In the genomic region with DNA sequence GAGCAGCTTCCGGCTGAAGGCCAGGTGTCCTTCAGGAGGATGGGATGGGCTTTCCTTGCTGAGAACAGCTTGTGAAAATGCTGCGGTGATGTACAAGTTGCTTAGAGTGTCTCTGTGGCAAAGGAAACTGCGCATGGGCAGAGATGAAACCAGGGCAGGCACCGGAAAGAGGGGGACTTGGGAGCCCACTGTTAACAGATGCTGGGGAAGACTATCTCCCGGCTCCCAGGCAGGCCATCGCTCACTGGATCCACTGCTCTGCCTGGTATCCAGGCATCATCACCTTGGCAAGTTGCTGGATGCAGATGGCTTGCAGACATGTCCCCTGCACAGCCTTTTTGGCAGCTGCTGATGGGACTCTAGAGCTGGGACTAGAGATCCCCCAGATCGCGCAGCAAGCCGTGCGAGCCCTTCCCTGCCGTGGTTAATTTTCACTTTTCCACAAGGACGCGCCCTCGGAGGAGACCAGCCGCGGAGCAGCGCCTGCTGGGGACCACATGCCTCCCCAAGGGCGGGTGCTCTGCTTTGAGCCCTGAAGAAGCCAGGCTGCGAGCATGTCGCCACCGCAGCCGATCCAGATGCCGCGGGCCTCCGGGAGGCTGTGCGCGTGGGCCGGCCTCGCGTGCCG, we compare ENCODE assay signal across 8 mouse cellular contexts.
A peak's percentile ranks its signal among the peaks of the same experiment; 100 is the strongest.
DNase-seq lines count a peak whose midpoint lies in the region; ATAC-seq and TF ChIP-seq lines count a peak whose summit lies in the region.

No protein-coding gene starts in this region.

- peak; percentile 39 for DNase-seq in kidney, adult 9 months
- DNase-seq in kidney, postnatal 14 days, result no peak
- peak; percentile 78 for DNase-seq in intestine, embryonic 14.5 days (ENCODE audit: low spot score)
- DNase-seq in c-Kit-positive CD71-positive TER-119-positive erythroid progenitor cells, embryonic 14.5 days (ENCODE audit: low spot score), result no peak

- no peak; the same call in 1 of the 2 replicates for TF ChIP-seq POLR2A in olfactory bulb, adult 2 months (IDR thresholded peaks at IDR 0.05; ENCODE audit: insufficient read depth, low read depth, low read length)

- ATAC-seq in cerebellum, adult (ENCODE audit: insufficient number of reproducible peaks, low FRiP score, low TSS enrichment), result peak; percentile 26; the same call in 1 of the 2 replicates
- peak; percentile 69 for ATAC-seq in forebrain, embryonic 15.5 days (replicated peaks)
- peak; percentile 70 for ATAC-seq in intestine, embryonic 14.5 days (replicated peaks; ENCODE audit: low FRiP score, low TSS enrichment, low read depth)
- ATAC-seq in liver, embryonic 12.5 days, result 0 out of 2 replicates have a peak, but pooled peaks have one; percentile 8

- no peaks in the 10 kb centered on the region for H3K9me3 ChIP-seq in forebrain, embryonic 15.5 days
- no peaks in the 10 kb centered on the region for H3K9me3 ChIP-seq in intestine, embryonic 14.5 days (ENCODE audit: control insufficient read depth, low read length)
- H3K9me3 ChIP-seq in liver, embryonic 12.5 days (replicated peaks), result no peaks in the 10 kb centered on the region

- peak overlapping the region; percentile 93 for H3K27ac ChIP-seq in forebrain, embryonic 15.5 days (replicated peaks)
- peak overlapping the region; percentile 86 for H3K27ac ChIP-seq in intestine, embryonic 14.5 days (ENCODE audit: low read depth)
- peak overlapping the region; percentile 22; the same call in 1 of the 2 replicates for H3K27ac ChIP-seq in liver, embryonic 12.5 days
- H3K27ac ChIP-seq in olfactory bulb, adult 2 months (ENCODE audit: insufficient read depth, low read depth, low read length), result peak overlapping the region; percentile 49

- H3K9ac ChIP-seq in forebrain, embryonic 15.5 days (replicated peaks), result peak overlapping the region; percentile 95
- H3K9ac ChIP-seq in intestine, embryonic 14.5 days (ENCODE audit: low read length), result peak overlapping the region; percentile 76
- H3K9ac ChIP-seq in liver, embryonic 12.5 days, result peak overlapping the region; percentile 53

- TF ChIP-seq CTCF in olfactory bulb, adult 2 months (IDR thresholded peaks at IDR 0.05; ENCODE audit: insufficient read depth, low read depth, low read length), result no peak

- H3K4me3 ChIP-seq in forebrain, embryonic 15.5 days, result peak overlapping the region; percentile 69
- peak overlapping the region; percentile 42 for H3K4me3 ChIP-seq in intestine, embryonic 14.5 days (ENCODE audit: low read depth, low read length)
- peak overlapping the region; percentile 50 for H3K4me3 ChIP-seq in liver, embryonic 12.5 days
- peak overlapping the region; percentile 50 for H3K4me3 ChIP-seq in olfactory bulb, adult 2 months (ENCODE audit: insufficient read depth, low read depth, low read length)

- no peaks in the 10 kb centered on the region for H3K27me3 ChIP-seq in forebrain, embryonic 15.5 days
- no peaks in the 10 kb centered on the region for H3K27me3 ChIP-seq in intestine, embryonic 14.5 days (replicated peaks; ENCODE audit: control insufficient read depth, insufficient read depth, low read length)
- H3K27me3 ChIP-seq in liver, embryonic 12.5 days (replicated peaks), result peaks cover 89% of the 10 kb centered on the region

- 2% methylated on average over 31 of the region's 31 CpGs for WGBS in forebrain, embryonic 15.5 days
- WGBS in intestine, embryonic 14.5 days, result under 1% methylated on average over 31 of the region's 31 CpGs
- 4% methylated on average over 31 of the region's 31 CpGs for WGBS in liver, embryonic 12.5 days (ENCODE audit: insufficient replicate concordance)
- WGBS in olfactory bulb, adult 2 months, result 2% methylated on average over 31 of the region's 31 CpGs

- peaks cover 25% of the 10 kb centered on the region for H3K4me1 ChIP-seq in forebrain, embryonic 15.5 days
- H3K4me1 ChIP-seq in intestine, embryonic 14.5 days (replicated peaks; ENCODE audit: control insufficient read depth, insufficient read depth, low read length), result peaks cover 25% of the 10 kb centered on the region
- peaks cover 15% of the 10 kb centered on the region; the same call in 1 of the 2 replicates for H3K4me1 ChIP-seq in liver, embryonic 12.5 days
- peaks cover 20% of the 10 kb centered on the region for H3K4me1 ChIP-seq in olfactory bulb, adult 2 months (ENCODE audit: control insufficient read depth, insufficient read depth, low read length)

- peak overlapping the region; percentile 98 for H3K4me2 ChIP-seq in forebrain, embryonic 15.5 days (replicated peaks)
- peak overlapping the region; percentile 83 for H3K4me2 ChIP-seq in intestine, embryonic 14.5 days (ENCODE audit: low read length)
- H3K4me2 ChIP-seq in liver, embryonic 12.5 days, result peak overlapping the region; percentile 74

- no peaks in the 10 kb centered on the region for H3K36me3 ChIP-seq in forebrain, embryonic 15.5 days
- no peaks in the 10 kb centered on the region for H3K36me3 ChIP-seq in intestine, embryonic 14.5 days (ENCODE audit: control insufficient read depth, insufficient read depth, low read length)
- no peaks in the 10 kb centered on the region for H3K36me3 ChIP-seq in liver, embryonic 12.5 days

Comparison
In these comparisons a context has a peak if more than half of its experiments do, and no peak if none do; other contexts are left out.
1. DNase-seq: peak in kidney, adult 9 months (single experiment) and intestine, embryonic 14.5 days (single experiment); none in kidney, postnatal 14 days (single experiment) and c-Kit-positive CD71-positive TER-119-positive erythroid progenitor cells, embryonic 14.5 days (single experiment).
2. ATAC-seq: peak in every context shown above with its lines; median percentile 70 in intestine, embryonic 14.5 days; 69 in forebrain, embryonic 15.5 days; 26 in cerebellum, adult; 8 in liver, embryonic 12.5 days.
3. H3K27ac ChIP-seq: peak in every context shown above with its lines; median percentile 93 in forebrain, embryonic 15.5 days; 86 in intestine, embryonic 14.5 days; 49 in olfactory bulb, adult 2 months; 22 in liver, embryonic 12.5 days.
4. Peak in every context shown above with its lines, with median percentiles within 50 percentile points of each other: H3K4me2 ChIP-seq, H3K4me3 ChIP-seq and H3K9ac ChIP-seq.